Mouse (Mus musculus): ENCODE measurements at regions not wholly inside any gene's neighbourhood (a gene's known extent, or its start where the extent isn't known, plus 50 kb on each side); places are given as distances from the start of the nearest gene placed in this dataset.

GRCm38 (mm10) chr3:128221625-128222024, 325.5 kb upstream of the Fam241a start:
- Histone ChIP-seq H3K4me3 (no peak overlapping the region), H3K4me2 (replicated peaks) (no peak overlapping the region), H3K27ac (no peak overlapping the region), H3K36me3 (no peaks in the 10 kb centered on the region), H3K4me1 (no peaks in the 10 kb centered on the region), H3K9me3 (no peaks in the 10 kb centered on the region), H3K9ac (no peak overlapping the region), H3K27me3 (no peaks in the 10 kb centered on the region)
- WGBS = 50% methylated on average over 2 of the region's 2 CpGs
- no peak for ATAC-seq (ENCODE audit: insufficient number of reproducible peaks, insufficient read depth, low FRiP score, low TSS enrichment)

- H3K4me1 ChIP-seq = no peaks in the 10 kb centered on the region
- no peak overlapping the region for H3K9ac ChIP-seq
- H3K4me2 ChIP-seq (replicated peaks) = no peak overlapping the region
- WGBS = 75% methylated on average over 8 of the region's 8 CpGs
- no peak overlapping the region for H3K27ac ChIP-seq
- H3K9me3 ChIP-seq = no peaks in the 10 kb centered on the region
- no peaks in the 10 kb centered on the region for H3K27me3 ChIP-seq
- no peak overlapping the region for H3K4me3 ChIP-seq
- H3K36me3 ChIP-seq = no peaks in the 10 kb centered on the region
- no peak for ATAC-seq (ENCODE audit: insufficient number of reproducible peaks, insufficient read depth, low FRiP score, low TSS enrichment)
These were observed 324.8 kb upstream of the Fam241a start for GRCm38 (mm10) chr3:128220776-128221550.

- Histone ChIP-seq H3K27ac (no peak overlapping the region), H3K4me3 (no peak overlapping the region), H3K27me3 (no peaks in the 10 kb centered on the region), H3K36me3 (no peaks in the 10 kb centered on the region), H3K9ac (no peak overlapping the region), H3K9me3 (no peaks in the 10 kb centered on the region), H3K4me1 (no peaks in the 10 kb centered on the region), H3K4me2 (replicated peaks) (no peak overlapping the region)
- ATAC-seq (ENCODE audit: insufficient number of reproducible peaks, insufficient read depth, low FRiP score, low TSS enrichment) = no peak
- 85% methylated on average over 5 of the region's 5 CpGs for WGBS
These were observed 321.8 kb upstream of the Fam241a start for GRCm38 (mm10) chr3:128217765-128218415.

GRCm38 (mm10) chr3:128212256-128212655, 316.1 kb upstream of the Fam241a start:
- H3K9me3 ChIP-seq = no peaks in the 10 kb centered on the region
- H3K27ac ChIP-seq = no peak overlapping the region
- no peaks in the 10 kb centered on the region for H3K27me3 ChIP-seq
- H3K9ac ChIP-seq = no peak overlapping the region
- no peak overlapping the region for H3K4me3 ChIP-seq
- no peak overlapping the region for H3K4me2 ChIP-seq (replicated peaks)
- no peaks in the 10 kb centered on the region for H3K36me3 ChIP-seq
- H3K4me1 ChIP-seq = no peaks in the 10 kb centered on the region
- 70% methylated on average over 3 of the region's 3 CpGs for WGBS
- no peak for ATAC-seq (ENCODE audit: insufficient number of reproducible peaks, insufficient read depth, low FRiP score, low TSS enrichment)

GRCm38 (mm10) chr3:128210591-128210990, 314.5 kb upstream of the Fam241a start:
- Histone ChIP-seq H3K9me3 (no peaks in the 10 kb centered on the region), H3K9ac (no peak overlapping the region), H3K4me3 (no peak overlapping the region), H3K27ac (no peak overlapping the region), H3K27me3 (no peaks in the 10 kb centered on the region), H3K36me3 (no peaks in the 10 kb centered on the region), H3K4me2 (replicated peaks) (no peak overlapping the region), H3K4me1 (no peaks in the 10 kb centered on the region)
- no peak for ATAC-seq (ENCODE audit: insufficient number of reproducible peaks, insufficient read depth, low FRiP score, low TSS enrichment)
- WGBS = 46% methylated on average over 1 of the region's 1 CpGs

- H3K27me3 ChIP-seq = no peaks in the 10 kb centered on the region
- WGBS = 52% methylated on average over 3 of the region's 3 CpGs
These were observed 310.8 kb upstream of the Fam241a start for GRCm38 (mm10) chr3:128206948-128207347.

GRCm38 (mm10) chr3:128206483-128206882, 310.4 kb upstream of the Fam241a start:
- Histone ChIP-seq H3K27ac (no peak overlapping the region), H3K4me2 (replicated peaks) (no peak overlapping the region), H3K9me3 (no peaks in the 10 kb centered on the region), H3K36me3 (no peaks in the 10 kb centered on the region), H3K27me3 (no peaks in the 10 kb centered on the region), H3K4me1 (no peaks in the 10 kb centered on the region), H3K4me3 (no peak overlapping the region), H3K9ac (no peak overlapping the region)
- no peak for ATAC-seq (ENCODE audit: insufficient number of reproducible peaks, insufficient read depth, low FRiP score, low TSS enrichment)
- WGBS = 68% methylated on average over 1 of the region's 1 CpGs

More at GRCm38 (mm10) chr3:128206948-128207347, 310.8 kb upstream of the Fam241a start:
- no peak for ATAC-seq (ENCODE audit: insufficient number of reproducible peaks, insufficient read depth, low FRiP score, low TSS enrichment)
- Histone ChIP-seq H3K9me3 (no peaks in the 10 kb centered on the region), H3K4me3 (no peak overlapping the region), H3K4me1 (no peaks in the 10 kb centered on the region), H3K9ac (no peak overlapping the region), H3K36me3 (no peaks in the 10 kb centered on the region), H3K4me2 (replicated peaks) (no peak overlapping the region), H3K27ac (no peak overlapping the region)

GRCm38 (mm10) chr3:128200574-128201235, 304.6 kb upstream of the Fam241a start:
- Histone ChIP-seq H3K4me3 (no peak overlapping the region), H3K4me1 (peaks cover 2% of the 10 kb centered on the region; the same call in 1 of the 2 replicates), H3K27me3 (no peaks in the 10 kb centered on the region), H3K36me3 (no peaks in the 10 kb centered on the region), H3K9me3 (no peaks in the 10 kb centered on the region), H3K4me2 (replicated peaks) (no peak overlapping the region), H3K27ac (no peak overlapping the region), H3K9ac (no peak overlapping the region)
- no peak for ATAC-seq (ENCODE audit: insufficient number of reproducible peaks, insufficient read depth, low FRiP score, low TSS enrichment)
- 79% methylated on average over 5 of the region's 5 CpGs for WGBS

GRCm38 (mm10) chr3:128199466-128199865, 303.3 kb upstream of the Fam241a start:
- Histone ChIP-seq H3K4me3 (no peak overlapping the region), H3K27ac (no peak overlapping the region), H3K27me3 (no peaks in the 10 kb centered on the region), H3K4me2 (replicated peaks) (no peak overlapping the region), H3K4me1 (peaks cover 2% of the 10 kb centered on the region; the same call in 1 of the 2 replicates), H3K9ac (no peak overlapping the region), H3K36me3 (no peaks in the 10 kb centered on the region), H3K9me3 (no peaks in the 10 kb centered on the region)
- WGBS = 83% methylated on average over 2 of the region's 2 CpGs
- no peak for ATAC-seq (ENCODE audit: insufficient number of reproducible peaks, insufficient read depth, low FRiP score, low TSS enrichment)

- H3K4me2 ChIP-seq (replicated peaks) = no peak overlapping the region
- no peaks in the 10 kb centered on the region for H3K36me3 ChIP-seq
- H3K4me3 ChIP-seq = no peak overlapping the region
- WGBS = 59% methylated on average over 17 of the region's 17 CpGs
- H3K27me3 ChIP-seq = no peaks in the 10 kb centered on the region
- no peak for ATAC-seq (ENCODE audit: insufficient number of reproducible peaks, insufficient read depth, low FRiP score, low TSS enrichment)
- no peak overlapping the region for H3K9ac ChIP-seq
- H3K4me1 ChIP-seq = peaks cover 3% of the 10 kb centered on the region; the same call in 1 of the 2 replicates
- H3K27ac ChIP-seq = no peak overlapping the region
- H3K9me3 ChIP-seq = no peaks in the 10 kb centered on the region
These were observed 296.1 kb upstream of the Fam241a start for GRCm38 (mm10) chr3:128192046-128192800.

- Histone ChIP-seq H3K36me3 (no peaks in the 10 kb centered on the region), H3K4me1 (peaks cover 3% of the 10 kb centered on the region; the same call in 1 of the 2 replicates), H3K4me2 (replicated peaks) (no peak overlapping the region), H3K27ac (no peak overlapping the region), H3K4me3 (no peak overlapping the region), H3K9me3 (no peaks in the 10 kb centered on the region), H3K27me3 (no peaks in the 10 kb centered on the region), H3K9ac (no peak overlapping the region)
- no peak for ATAC-seq (ENCODE audit: insufficient number of reproducible peaks, insufficient read depth, low FRiP score, low TSS enrichment)
- WGBS = 84% methylated on average over 9 of the region's 9 CpGs
These were observed 291.4 kb upstream of the Fam241a start for GRCm38 (mm10) chr3:128187330-128188044.
